Mouse (Mus musculus) heart, postnatal 25 days (tissue): ENCODE data around the gene Rnf145. TPM values are rescaled to one million over a fixed set of nuclear protein-coding genes. Genes with fewer than 3 reads are reported as not detected.

Experiments used
- DNase-seq: peaks from one replicate; pipeline ENCODE4 v3.0.0; 2022; ENCODE audit warnings: low spot score
- intact Hi-C: fragments of 180-260 bp; cut with DNase I; formaldehyde crosslinking; loops from one replicate; pipeline ENCODE4 v1.15.1; 2025
- microRNA-seq: library from miRNA; unstranded; fragments of <30 nt; microRNA quantifications from one replicate; pipeline ENCODE4 v1.2.0, GENCODE M21; 2022
- total RNA-seq, 2 experiments: library from RNA; stranded (reverse); gene quantifications; 2 replicates each; pipeline ENCODE4 v1.2.3; 2021

The Rnf145 gene
- total RNA-seq, 2 experiments from 2014 or later, result 13.8 to 19.8 TPM

DNA sequence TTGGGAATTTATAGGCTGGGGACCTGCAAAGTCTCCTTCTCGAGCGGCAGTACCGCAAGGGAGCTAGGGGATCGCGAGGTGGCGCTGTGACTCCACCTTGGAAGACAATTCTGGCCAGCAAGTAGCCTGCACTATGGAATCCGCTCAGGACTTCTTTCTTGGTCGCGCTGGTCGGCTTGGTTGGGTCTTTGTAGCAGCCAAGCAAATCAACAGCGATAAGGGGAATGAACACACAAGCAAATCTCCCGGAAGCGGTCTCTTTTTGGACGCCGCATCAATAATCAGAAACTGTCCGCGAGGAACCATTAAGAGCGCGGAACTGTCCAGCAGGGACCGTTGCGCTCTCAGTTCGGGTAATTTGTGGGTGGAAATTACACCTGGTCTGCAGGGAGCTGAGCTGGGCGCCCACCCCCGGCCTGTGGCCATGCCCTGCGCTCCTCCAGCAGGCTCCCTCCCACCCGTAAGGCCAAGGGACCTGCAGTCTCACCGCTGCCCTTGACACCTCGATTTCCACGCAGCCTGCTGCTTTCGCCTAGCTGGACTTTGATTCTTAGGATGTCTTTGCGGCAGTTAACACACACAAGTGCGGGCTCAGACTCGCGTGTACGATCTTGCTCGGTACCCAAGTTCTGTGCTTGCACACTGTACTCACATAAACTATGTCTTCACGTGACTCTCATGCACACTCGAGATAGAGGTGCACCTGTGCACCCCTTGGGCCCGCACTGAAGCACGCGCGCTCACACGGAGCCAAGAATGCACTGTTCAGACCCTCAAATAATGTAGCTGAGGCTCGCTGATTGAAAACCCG lies 92.4 kb downstream of the Rnf145 start:
- intact Hi-C loops, result loop anchor here (1.0 to 5.0 kb wide), 3 partner anchors 286 to 928 kb away; no protein-coding TSS in a partner anchor
- peak; percentile 72 for DNase-seq

GRCm38 (mm10) chr11:44612156-44612555 lies 93.4 kb downstream of the Rnf145 start:
- DNase-seq, result no peak
- intact Hi-C loops, result loop anchor here (5.0 kb wide), 1 partner anchor 285 kb away; no protein-coding TSS in a partner anchor

GRCm38 (mm10) chr11:44612681-44613410 lies 94.1 kb downstream of the Rnf145 start:
- DNase-seq, result peak; percentile 29
- intact Hi-C loops, result loop anchor here (5.0 kb wide), 1 partner anchor 284 kb away; no protein-coding TSS in a partner anchor

DNA sequence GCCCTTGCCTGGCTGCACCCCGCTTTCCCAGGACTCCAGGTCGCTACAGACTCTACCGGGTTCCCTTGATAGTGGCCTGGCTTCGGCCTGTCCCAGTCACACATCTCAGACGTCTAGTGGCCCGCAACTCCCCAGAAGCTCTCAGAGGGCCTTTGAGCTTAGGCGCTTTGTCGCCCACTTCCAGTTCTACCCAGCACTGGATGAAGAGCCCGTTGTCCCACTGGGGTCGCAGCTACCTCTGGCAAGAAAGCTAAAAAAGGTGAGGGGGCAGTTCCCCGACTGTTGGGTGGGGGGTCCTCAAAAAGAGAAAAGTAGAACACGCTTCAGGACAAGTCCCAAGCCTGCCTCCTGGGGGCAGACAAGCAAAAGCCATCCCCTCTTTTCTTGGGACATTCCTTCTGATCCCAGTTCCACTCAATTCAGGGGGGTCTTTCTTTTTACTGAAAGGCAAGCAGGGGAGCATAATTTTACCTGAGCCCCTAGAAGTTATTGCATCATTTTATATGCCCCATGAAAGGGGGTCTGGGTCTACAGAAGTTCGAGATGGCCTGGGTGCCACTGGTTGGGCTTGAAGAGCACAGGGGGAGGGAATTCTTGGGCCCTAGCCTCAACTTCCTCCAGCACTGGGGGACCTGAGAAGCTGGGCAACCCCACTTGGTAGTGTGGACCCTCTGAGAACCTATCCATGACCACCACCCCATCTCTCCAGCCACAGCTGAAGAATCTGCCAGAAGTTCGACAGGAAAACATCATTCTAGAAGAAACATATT lies 94.8 kb downstream of the Rnf145 start:
- intact Hi-C loops, result loop anchor here (5.0 kb wide), 1 partner anchor 284 kb away; no protein-coding TSS in a partner anchor
- DNase-seq, result no peak

Small RNA genes within 50 kb of the gene (microRNA-seq; reads per million reads assigned to microRNA genes)
- gene Gm22121, result not detected

Other genes with a start within 250 kb of the Rnf145 start
- gene Il12b, start 118.9 kb upstream of the Rnf145 start, total RNA-seq, result not detected
- 10 to 100 TPM; 36.9 to 48.7 TPM for gene Ublcp1, start 48.5 kb upstream of the Rnf145 start, total RNA-seq
- 10 to 100 TPM in 1 of 2 experiments, 1 to 10 TPM in 1; 10.0 to 13.8 TPM for gene Ebf1, start 98.4 kb downstream of the Rnf145 start, total RNA-seq